Comparison of ENCODE assay signal across 28 mouse cellular contexts in the genomic region with DNA sequence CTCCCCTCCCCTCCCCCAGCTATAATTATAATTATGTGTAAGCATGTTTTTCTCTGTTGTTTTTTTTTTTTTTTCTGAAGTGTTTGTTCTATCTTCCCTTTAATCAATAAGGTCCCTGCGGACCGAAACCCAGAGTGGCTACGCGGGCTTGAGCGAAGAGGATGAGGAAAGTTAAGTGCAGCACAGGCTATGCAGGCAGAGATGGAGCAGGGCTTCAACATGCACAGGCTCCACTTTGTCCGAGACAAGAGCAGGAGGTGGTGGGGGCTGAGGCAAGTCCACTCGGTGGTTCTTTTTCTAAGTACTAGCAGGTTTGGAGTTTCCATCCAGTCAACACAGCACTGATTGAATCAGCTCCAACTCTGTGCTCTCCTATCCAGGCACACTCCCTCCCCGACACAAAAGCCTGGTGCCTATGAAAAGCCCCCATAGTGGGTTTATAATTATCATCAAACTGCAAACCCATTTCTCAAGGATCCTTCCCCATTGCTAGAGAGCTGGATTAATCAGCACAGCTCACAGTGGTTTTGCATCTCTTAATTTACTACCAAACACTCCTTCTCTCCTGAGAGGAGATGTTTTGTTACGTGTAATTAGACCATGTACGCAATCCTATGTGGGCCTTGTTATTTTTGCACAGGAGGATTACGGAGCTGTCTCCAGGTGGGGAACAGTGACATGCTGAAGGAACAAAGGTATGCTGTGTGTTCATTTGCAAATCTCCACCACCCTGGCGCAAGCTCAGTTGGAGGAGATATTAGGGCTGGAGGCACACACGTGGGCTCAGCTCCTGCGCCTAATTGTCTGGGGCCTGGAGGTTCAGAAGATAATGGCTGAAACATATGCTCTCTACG. TPM values are rescaled to one million over a fixed set of nuclear protein-coding genes. Genes with fewer than 3 reads are reported as not detected.
A peak's percentile ranks its signal among the peaks of the same experiment; 100 is the strongest.
DNase-seq lines count a peak whose midpoint lies in the region; ATAC-seq lines count a peak whose summit lies in the region.
"Had no signal": no experiment of that assay in that cellular context is flagged by ENCODE, and none has a peak within 500 bp of the region (broad histone marks: within the 10 kb centered on the region; RNA-seq: fewer than 3 reads in every experiment).

No protein-coding gene starts in this region.

- no peak overlapping the region for H3K4me3 ChIP-seq in hindbrain, embryonic 13.5 days
- H3K4me3 ChIP-seq in hindbrain, embryonic 10.5 days = no peak overlapping the region
- no peak overlapping the region for H3K4me3 ChIP-seq in neural tube, embryonic 14.5 days (ENCODE audit: low read depth, low read length)
- H3K4me3 ChIP-seq in forebrain, embryonic 13.5 days = no peak overlapping the region
- H3K4me3 ChIP-seq in midbrain, embryonic 16.5 days (ENCODE audit: low read depth, low read length) = no peak overlapping the region
- H3K4me3 ChIP-seq: erythroblast, embryonic 14.5 days; gastrocnemius, adult 2 months; heart, embryonic 15.5 days; limb, embryonic 13.5 days; liver, embryonic 12.5 days had no signal

- H3K4me1 ChIP-seq in hindbrain, embryonic 13.5 days (replicated peaks) = peaks cover 10% of the 10 kb centered on the region
- 0 out of 2 replicates have a peak, but pooled peaks cover 8% of the 10 kb centered on the region for H3K4me1 ChIP-seq in hindbrain, embryonic 10.5 days (replicated peaks)
- H3K4me1 ChIP-seq in neural tube, embryonic 14.5 days (ENCODE audit: control insufficient read depth, insufficient read depth, low read length) = no peaks in the 10 kb centered on the region
- peaks cover 12% of the 10 kb centered on the region for H3K4me1 ChIP-seq in forebrain, embryonic 13.5 days
- H3K4me1 ChIP-seq in midbrain, embryonic 16.5 days (ENCODE audit: control insufficient read depth, insufficient read depth, low read length) = peaks cover 6% of the 10 kb centered on the region
- H3K4me1 ChIP-seq: liver, embryonic 12.5 days had no signal

- DNase-seq in hindbrain, embryonic 10.5 days (ENCODE audit: low spot score) = no peak
- DNase-seq in neural tube, embryonic 10.5 days (ENCODE audit: extremely low spot score, low spot score) = no peak
- DNase-seq in kidney, adult 8-10 months = no peak
- DNase-seq in left cerebral cortex, postnatal 4 days = no peak
- DNase-seq: adrenal gland, postnatal 36 days; B cell, adult 2 months; cerebellum, adult 11 months; cerebellum, adult 9-11 months; gastrocnemius, adult 2 months; heart, postnatal 36 days; kidney, adult 2 months; kidney, postnatal 14 days; layer of hippocampus, postnatal 36 days; lung, adult 18-20 months; lung, postnatal 10 days; thymus, postnatal 14 days had no signal

- H3K27me3 ChIP-seq in hindbrain, embryonic 13.5 days = no peaks in the 10 kb centered on the region
- no peaks in the 10 kb centered on the region for H3K27me3 ChIP-seq in hindbrain, embryonic 10.5 days (ENCODE audit: insufficient read depth, poor library complexity, severe bottlenecking)
- no peaks in the 10 kb centered on the region for H3K27me3 ChIP-seq in neural tube, embryonic 14.5 days (ENCODE audit: control insufficient read depth, insufficient read depth, low read length)
- H3K27me3 ChIP-seq in forebrain, embryonic 13.5 days = no peaks in the 10 kb centered on the region
- H3K27me3 ChIP-seq in midbrain, embryonic 16.5 days (ENCODE audit: control insufficient read depth, insufficient read depth, low read depth, low read length) = no peaks in the 10 kb centered on the region
- H3K27me3 ChIP-seq: heart, embryonic 15.5 days; limb, embryonic 13.5 days; liver, embryonic 12.5 days had no signal

- H3K9ac ChIP-seq in hindbrain, embryonic 13.5 days = no peak overlapping the region
- H3K9ac ChIP-seq in neural tube, embryonic 14.5 days (replicated peaks; ENCODE audit: low read depth, low read length) = no peak overlapping the region
- no peak overlapping the region for H3K9ac ChIP-seq in forebrain, embryonic 13.5 days
- no peak overlapping the region for H3K9ac ChIP-seq in midbrain, embryonic 16.5 days (ENCODE audit: low read depth, low read length)
- H3K9ac ChIP-seq: heart, embryonic 15.5 days; limb, embryonic 13.5 days; liver, embryonic 12.5 days had no signal

- intact Hi-C loops in left cerebral cortex, postnatal 4 days (cut with DNase I) = no loop called here

- ATAC-seq in hindbrain, embryonic 13.5 days (ENCODE audit: low FRiP score) = peak; percentile 69
- peak; percentile 34 for ATAC-seq in neural tube, embryonic 14.5 days (ENCODE audit: low read depth)
- peak; percentile 51; the same call in 1 of the 2 replicates for ATAC-seq in forebrain, embryonic 13.5 days
- ATAC-seq in midbrain, embryonic 16.5 days = peak; percentile 62
- ATAC-seq: liver, embryonic 12.5 days had no signal

- H3K36me3 ChIP-seq in hindbrain, embryonic 13.5 days = no peaks in the 10 kb centered on the region
- no peaks in the 10 kb centered on the region for H3K36me3 ChIP-seq in hindbrain, embryonic 10.5 days
- no peaks in the 10 kb centered on the region for H3K36me3 ChIP-seq in neural tube, embryonic 14.5 days (ENCODE audit: control insufficient read depth, insufficient read depth, low read length)
- no peaks in the 10 kb centered on the region for H3K36me3 ChIP-seq in forebrain, embryonic 13.5 days (ENCODE audit: poor library complexity, severe bottlenecking)
- H3K36me3 ChIP-seq in midbrain, embryonic 16.5 days (ENCODE audit: control insufficient read depth, insufficient read depth, low read length) = no peaks in the 10 kb centered on the region
- H3K36me3 ChIP-seq: heart, embryonic 15.5 days; limb, embryonic 13.5 days; liver, embryonic 12.5 days had no signal

- H3K9me3 ChIP-seq in hindbrain, embryonic 13.5 days = no peaks in the 10 kb centered on the region
- no peaks in the 10 kb centered on the region for H3K9me3 ChIP-seq in hindbrain, embryonic 10.5 days
- H3K9me3 ChIP-seq in neural tube, embryonic 14.5 days (ENCODE audit: control insufficient read depth, low read length) = no peaks in the 10 kb centered on the region
- no peaks in the 10 kb centered on the region for H3K9me3 ChIP-seq in forebrain, embryonic 13.5 days (replicated peaks)
- H3K9me3 ChIP-seq in midbrain, embryonic 16.5 days (replicated peaks; ENCODE audit: control insufficient read depth, low read length, poor library complexity, severe bottlenecking) = no peaks in the 10 kb centered on the region
- H3K9me3 ChIP-seq: heart, embryonic 15.5 days; liver, embryonic 12.5 days had no signal

- peak overlapping the region; percentile 45 for H3K27ac ChIP-seq in hindbrain, embryonic 13.5 days
- H3K27ac ChIP-seq in hindbrain, embryonic 10.5 days = no peak overlapping the region
- H3K27ac ChIP-seq in neural tube, embryonic 14.5 days (ENCODE audit: low read depth, low read length) = no peak overlapping the region
- no peak overlapping the region for H3K27ac ChIP-seq in forebrain, embryonic 13.5 days
- no peak overlapping the region for H3K27ac ChIP-seq in midbrain, embryonic 16.5 days (ENCODE audit: low read length)
- H3K27ac ChIP-seq: gastrocnemius, adult 2 months; heart, embryonic 15.5 days; limb, embryonic 13.5 days; liver, embryonic 12.5 days had no signal

- H3K4me2 ChIP-seq in hindbrain, embryonic 13.5 days = no peak overlapping the region
- no peak overlapping the region for H3K4me2 ChIP-seq in neural tube, embryonic 14.5 days (ENCODE audit: low read depth, low read length)
- H3K4me2 ChIP-seq in forebrain, embryonic 13.5 days = no peak overlapping the region
- no peak overlapping the region for H3K4me2 ChIP-seq in midbrain, embryonic 16.5 days (ENCODE audit: low read length)
- H3K4me2 ChIP-seq: heart, embryonic 15.5 days; limb, embryonic 13.5 days; liver, embryonic 12.5 days had no signal

- WGBS in hindbrain, embryonic 13.5 days = 61% methylated on average over 15 of the region's 15 CpGs
- WGBS in hindbrain, embryonic 10.5 days = 72% methylated on average over 15 of the region's 15 CpGs
- 65% methylated on average over 15 of the region's 15 CpGs for WGBS in neural tube, embryonic 14.5 days
- WGBS in forebrain, embryonic 13.5 days = 37% methylated on average over 15 of the region's 15 CpGs
- WGBS in midbrain, embryonic 16.5 days = 44% methylated on average over 15 of the region's 15 CpGs

RNA-seq across cellular contexts. Expression of a gene that starts 39.0 kb away (rescaled TPM):
- polyA plus RNA-seq in hindbrain, embryonic 13.5 days (2015; fragmentation: Nextera tagmentation; extraction: Ambion mirVana) = 26.2 and 28.7 TPM in 2 replicates
- 6.6 and 9.8 TPM in 2 replicates for polyA plus RNA-seq in hindbrain, embryonic 10.5 days (2016; fragmentation: Nextera tagmentation; extraction: Ambion mirVana)
- polyA plus RNA-seq in neural tube, embryonic 14.5 days (2014; fragmentation: Nextera tagmentation; extraction: Ambion mirVana) = 40.7 and 44.4 TPM in 2 replicates
- polyA plus RNA-seq in forebrain, embryonic 13.5 days (2015; fragmentation: Nextera tagmentation; extraction: Ambion mirVana) = 17.1 and 23.2 TPM in 2 replicates
- polyA plus RNA-seq in midbrain, embryonic 16.5 days (2015; fragmentation: Nextera tagmentation; extraction: Ambion mirVana) = 54.0 and 55.2 TPM in 2 replicates
- total RNA-seq in left cerebral cortex, postnatal 4 days (2021) = 10 to 100 TPM; 59.8 to 65.9 TPM
- total RNA-seq: common myeloid progenitor, adult 5-6 weeks; megakaryocyte progenitor cell, adult 5-6 weeks; MEL; monocyte, adult 5-6 weeks had no signal
- polyA plus RNA-seq: erythroblast, embryonic 14.5 days had no signal
